Mouse (Mus musculus) T-helper 2 cell (primary cell): ENCODE data around the gene Top1.
"Not testable (repeated sequence)": the region's sequence is repeated elsewhere in the genome, so short reads cannot be mapped to it uniquely, and the experiment has no call there.

Experiments
- in situ Hi-C: fragments of 300-600 bp; cut with MboI, MseI; formaldehyde crosslinking; loops from one replicate; pipeline ENCODE4 v1.15.1; 2025; ENCODE audit warnings: high pct_unique_total_duplicates

Gene Top1

DNA sequence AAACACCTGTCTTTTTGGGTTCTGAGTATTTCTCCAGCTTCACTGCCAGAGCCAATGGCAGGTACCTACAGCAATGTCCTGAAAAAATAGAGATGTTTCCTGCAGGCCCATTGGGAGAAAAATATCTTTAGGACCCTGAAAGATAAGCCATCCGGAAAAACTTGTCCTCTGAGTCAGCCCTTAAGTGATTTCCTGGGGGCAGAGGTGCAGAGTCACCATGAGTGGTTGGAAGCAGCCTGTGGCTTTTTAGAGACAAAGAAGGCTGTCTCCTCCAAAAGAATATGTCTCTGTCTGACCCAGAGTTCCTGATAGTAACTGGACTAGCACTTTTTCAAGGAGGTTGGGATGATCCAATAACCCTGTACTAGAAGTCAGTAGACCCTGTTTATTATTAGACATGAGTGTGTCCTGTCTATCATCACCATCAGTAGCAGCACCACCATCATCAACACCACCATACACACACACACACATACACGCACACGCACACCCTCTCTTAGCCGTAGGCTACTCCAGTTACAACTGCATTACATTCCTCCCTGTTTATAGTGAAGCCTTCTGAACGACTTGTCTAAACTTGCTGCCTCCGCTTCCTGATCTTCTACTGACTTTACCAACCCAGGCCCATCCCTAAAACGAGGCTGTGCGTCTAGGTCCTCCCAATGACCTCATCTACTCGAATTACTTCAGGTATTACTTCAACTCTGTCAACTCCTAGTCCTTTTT is 14.7 kb upstream of the Top1 start:
- in situ Hi-C loops: no loop called here

GRCm38 (mm10) chr2:160639911-160640717 is 5.6 kb upstream of the Top1 start:
- in situ Hi-C loops: loop anchor here (5.0 kb wide), 1 partner anchor 33 kb away; no protein-coding TSS in a partner anchor

DNA sequence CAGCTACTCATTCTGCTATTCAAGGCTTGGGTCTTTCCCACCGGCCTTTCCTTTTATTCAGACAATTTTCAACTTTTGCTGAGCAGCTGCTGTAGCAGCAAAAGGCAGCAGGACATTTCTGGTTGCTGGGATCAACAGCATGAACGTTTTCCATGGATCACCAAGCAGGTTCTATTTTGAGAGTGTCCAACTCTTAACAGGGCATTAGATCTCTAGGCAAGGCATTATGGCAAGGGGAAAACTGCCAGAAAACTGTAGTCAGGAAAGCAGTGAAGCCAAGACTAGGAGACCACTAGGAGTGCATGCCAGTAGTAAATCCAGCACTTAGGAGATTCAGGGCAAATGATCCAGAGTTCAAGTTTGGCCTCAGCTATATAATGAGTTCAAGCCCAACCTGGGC is 4.5 kb upstream of the Top1 start:
- in situ Hi-C loops: loop anchor here (5.0 kb wide), 1 partner anchor 34 kb away; no protein-coding TSS in a partner anchor

DNA sequence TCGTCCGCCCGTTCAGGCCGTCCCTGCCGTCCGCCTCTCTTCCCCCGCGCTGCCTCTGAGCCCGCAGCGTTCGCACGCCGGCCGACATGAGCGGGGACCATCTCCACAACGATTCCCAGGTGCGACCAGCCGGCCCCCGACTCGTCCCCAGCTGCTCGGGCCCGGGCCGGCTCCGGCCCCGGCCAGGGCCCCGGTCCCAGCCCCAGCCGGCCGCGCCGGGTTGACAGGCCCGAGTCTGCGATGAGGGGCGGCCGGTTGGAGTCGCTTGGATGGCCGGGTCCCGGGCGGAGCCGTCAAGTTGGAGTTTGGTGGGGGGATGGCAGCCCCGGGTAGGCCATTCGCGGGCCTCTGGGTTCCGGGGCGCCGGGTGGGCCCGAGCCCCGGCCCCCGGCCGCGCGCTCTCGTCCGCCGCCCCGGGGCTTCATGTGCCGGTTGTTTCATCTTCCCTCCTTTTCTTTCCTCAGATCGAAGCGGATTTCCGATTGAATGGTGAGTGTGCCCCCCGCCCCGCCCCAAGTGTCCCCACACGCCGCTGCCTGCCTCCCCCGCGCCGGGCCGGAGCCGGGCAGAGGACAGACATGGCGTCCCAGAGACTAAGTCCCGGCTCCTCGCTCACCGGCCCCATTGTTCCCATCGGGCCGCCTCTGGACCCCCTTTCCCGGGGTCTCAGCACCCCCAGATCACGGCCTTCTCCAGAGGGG is 606 bp downstream of the Top1 start:
- in situ Hi-C loops: no loop called here

- in situ Hi-C loops: no loop called here
Measured at GRCm38 (mm10) chr2:160646845-160647178, 1.1 kb downstream of the Top1 start.

DNA sequence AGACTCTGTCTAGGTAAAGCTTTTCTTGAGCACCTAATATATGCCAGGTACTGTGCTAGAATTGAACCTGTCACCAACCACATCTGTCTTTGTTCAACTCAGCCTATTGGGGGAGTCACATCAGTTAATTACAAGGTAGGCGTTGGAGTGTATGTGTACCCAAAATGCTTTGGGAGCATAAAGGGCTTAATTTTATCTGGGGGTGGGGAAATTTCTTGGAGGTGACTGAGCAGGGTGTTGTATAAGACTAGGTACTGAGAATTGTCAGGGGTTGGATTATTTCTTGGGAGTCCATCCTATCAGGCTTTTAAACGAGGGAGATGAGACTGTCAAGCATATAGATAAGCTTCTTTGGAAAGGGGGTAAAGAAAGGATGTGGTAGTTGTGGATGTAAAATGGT is 2.4 kb downstream of the Top1 start:
- in situ Hi-C loops: no loop called here

DNA sequence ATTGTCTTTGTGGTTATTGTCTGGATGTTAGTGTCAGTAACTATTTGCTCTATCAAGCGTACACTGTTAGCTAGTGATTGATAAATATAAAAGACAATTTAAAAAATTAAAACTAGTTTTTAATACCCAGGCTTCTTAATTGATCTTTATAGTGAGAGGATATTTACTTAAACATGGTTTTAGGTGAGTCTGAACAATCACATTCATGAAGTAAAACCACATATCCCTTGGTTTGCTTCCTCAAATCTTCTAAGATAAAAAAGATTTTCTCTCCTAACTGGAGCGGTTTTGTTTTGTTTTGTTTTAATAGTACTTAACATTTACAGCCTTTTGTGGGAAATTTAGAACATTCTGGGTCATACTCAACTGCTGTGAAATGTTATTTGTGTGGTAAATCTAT is 3.4 kb downstream of the Top1 start:
- in situ Hi-C loops: no loop called here

GRCm38 (mm10) chr2:160651165-160651564 is 5.5 kb downstream of the Top1 start:
- in situ Hi-C loops: no loop called here

DNA sequence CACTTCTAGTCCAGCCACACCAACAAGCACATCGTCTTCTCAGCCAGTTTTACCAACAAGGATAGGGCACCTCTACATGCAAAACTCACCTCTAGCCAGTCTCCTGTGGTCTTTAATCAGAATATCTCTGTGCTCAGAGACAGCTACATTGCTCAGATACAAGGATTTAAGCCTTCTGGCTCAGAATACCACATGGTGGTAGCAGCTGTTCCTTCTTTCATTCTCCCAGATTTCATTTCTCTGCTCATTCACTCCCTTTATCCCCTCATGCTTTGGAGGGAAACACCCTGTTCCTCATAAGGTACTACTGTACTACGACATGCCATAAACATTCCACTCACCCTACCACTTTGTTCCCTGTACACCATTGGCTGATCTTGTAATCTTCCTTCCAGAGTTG is 7.5 kb downstream of the Top1 start:
- in situ Hi-C loops: no loop called here

DNA sequence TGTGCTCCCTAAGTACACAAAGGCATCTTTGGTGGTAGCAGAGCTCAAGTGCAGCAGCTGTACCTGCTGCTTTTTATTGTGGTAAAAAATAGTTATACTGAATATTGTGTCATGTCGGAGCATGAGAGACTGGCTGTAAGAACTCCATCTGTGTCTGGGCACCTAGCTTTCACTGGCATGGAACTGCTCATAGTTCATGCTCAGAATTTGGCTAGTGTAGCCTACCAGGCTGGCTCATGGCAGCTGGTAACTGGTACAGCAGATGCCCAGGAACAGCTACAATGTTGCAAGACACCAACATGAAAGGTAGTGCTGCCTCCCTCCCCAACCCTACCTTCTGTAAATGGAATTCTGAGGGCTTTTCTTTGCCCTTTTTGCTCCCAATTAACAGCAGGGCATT is 9.9 kb downstream of the Top1 start:
- in situ Hi-C loops: no loop called here

DNA sequence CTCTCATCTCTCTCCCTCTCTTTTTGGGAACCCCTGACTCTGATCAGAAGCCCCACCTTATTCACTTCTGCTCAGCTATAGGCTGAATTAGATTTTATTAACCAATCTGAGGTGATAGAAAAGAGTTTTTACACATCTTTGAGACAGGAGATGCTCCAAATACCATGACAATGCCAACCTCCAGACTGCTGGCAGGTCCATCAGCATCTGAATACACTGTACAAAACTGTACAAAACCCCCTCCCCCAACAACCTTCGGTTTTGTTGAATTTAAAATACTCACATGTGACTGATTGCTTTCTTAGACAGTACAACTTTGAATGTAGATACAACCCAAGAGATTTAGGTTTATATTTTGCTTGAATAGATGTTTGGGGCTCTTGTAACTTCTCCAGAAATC is 10.5 kb downstream of the Top1 start:
- in situ Hi-C loops: no loop called here

GRCm38 (mm10) chr2:160657801-160658442 is 12.2 kb downstream of the Top1 start:
- in situ Hi-C loops: no loop called here

- in situ Hi-C loops: no loop called here
Measured at GRCm38 (mm10) chr2:160658811-160659210, 13.1 kb downstream of the Top1 start.

- in situ Hi-C loops: no loop called here
Measured at GRCm38 (mm10) chr2:160664421-160664820, 18.7 kb downstream of the Top1 start.

DNA sequence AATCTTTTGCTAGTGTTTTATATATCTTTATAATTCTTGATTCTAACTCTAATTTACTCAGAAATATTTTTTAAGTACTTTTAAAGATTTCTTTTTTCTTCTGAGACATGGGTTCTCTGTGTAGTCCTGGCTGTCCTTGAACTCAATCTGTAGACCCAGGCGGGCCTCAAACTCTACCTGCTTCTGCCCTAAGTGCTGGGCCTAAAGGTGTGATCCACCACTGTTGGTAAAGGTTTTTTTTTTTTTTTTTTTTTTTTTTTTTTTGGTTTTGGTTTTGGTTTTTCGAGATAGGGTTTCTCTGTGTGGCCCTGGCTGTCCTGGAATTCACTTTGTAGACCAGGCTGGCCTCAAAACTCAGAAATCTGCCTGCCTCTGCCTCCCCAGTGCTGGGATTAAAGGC is 19.3 kb downstream of the Top1 start:
- in situ Hi-C loops: not testable (repeated sequence)

GRCm38 (mm10) chr2:160667259-160667658 is 21.6 kb downstream of the Top1 start:
- in situ Hi-C loops: no loop called here

GRCm38 (mm10) chr2:160700271-160700670 is 54.6 kb downstream of the Top1 start:
- in situ Hi-C loops: no loop called here

DNA sequence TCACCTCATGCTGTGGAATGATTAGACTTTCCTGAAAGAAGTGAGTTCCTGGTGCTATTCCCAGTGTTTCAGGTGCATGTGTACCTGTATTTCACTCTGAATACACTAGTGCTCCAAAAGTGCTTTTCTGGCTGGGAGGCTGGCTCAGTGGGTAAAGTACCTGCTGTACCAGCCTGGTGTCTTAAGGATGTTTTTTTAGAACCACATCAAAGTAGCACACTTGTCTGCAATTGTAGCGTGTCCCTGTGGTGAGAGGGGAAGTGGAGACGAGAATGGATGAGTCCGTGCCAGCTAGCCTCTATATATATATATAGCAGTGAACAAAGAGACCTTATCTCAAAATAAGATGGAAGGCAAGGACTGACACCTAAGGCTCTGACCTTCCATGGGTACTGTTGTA is 55.9 kb downstream of the Top1 start:
- in situ Hi-C loops: no loop called here

DNA sequence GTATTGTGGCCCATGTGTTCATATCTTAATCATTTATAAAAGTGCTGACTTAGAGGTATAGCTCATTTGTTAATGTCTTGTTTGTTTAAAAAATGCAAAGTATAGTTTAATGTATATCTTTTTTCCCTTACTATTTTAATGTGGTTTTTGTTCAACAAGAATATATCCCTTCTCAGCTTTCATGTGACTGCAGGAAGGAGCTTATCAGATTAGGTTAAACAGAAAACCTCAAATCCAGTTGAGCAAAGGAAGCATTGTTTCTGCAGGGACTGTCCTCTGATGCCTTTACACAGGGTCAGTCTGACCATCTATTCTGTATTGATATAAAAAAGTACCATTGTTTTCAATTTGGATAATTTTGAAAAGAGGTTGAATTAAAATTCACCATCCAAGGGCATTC is 57.1 kb downstream of the Top1 start:
- in situ Hi-C loops: no loop called here

DNA sequence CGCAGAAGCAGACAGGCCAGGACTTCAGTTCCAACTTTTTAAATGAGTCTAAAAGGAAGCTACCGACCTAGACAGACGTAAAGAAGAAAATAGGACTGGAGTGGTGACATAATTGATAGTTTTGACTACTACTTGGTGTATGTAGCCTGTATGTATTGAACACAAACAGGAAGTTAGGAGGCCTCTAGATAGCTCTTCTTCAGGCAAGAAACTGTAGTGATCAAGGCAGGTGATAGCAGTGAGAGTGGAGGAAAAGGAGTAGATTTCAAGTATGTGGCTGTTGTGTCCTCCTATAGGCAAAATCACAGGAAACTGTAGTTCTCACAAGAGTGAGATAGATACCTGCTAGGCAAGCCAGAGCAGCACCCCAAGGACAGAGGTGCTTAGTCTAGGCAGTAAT is 62.0 kb downstream of the Top1 start:
- in situ Hi-C loops: no loop called here

- in situ Hi-C loops: no loop called here
Measured at GRCm38 (mm10) chr2:160715463-160716030, 69.9 kb downstream of the Top1 start.

- in situ Hi-C loops: no loop called here
Measured at GRCm38 (mm10) chr2:160717269-160717668, 71.6 kb downstream of the Top1 start.
